Mouse (Mus musculus): ENCODE measurements around the gene Gm10642. TPM values are rescaled to one million over a fixed set of nuclear protein-coding genes. Genes with fewer than 3 reads are reported as not detected.

Gene Gm10642
- total RNA-seq, 1 experiment from 2014 or later: not detected

Other genes with a start within 250 kb of the Gm10642 start
- 0.38 to 1.5 TPM (median 0.96 TPM) in 3 replicates for gene Ccnb2, start 234.7 kb upstream of the Gm10642 start, total RNA-seq (2017)
- gene Rnf111, start 152.5 kb upstream of the Gm10642 start, total RNA-seq (2017): 46.4 to 83.1 TPM (median 57.7 TPM) in 3 replicates
- 121 to 160 TPM (median 139 TPM) in 3 replicates for gene Sltm, start 113.5 kb upstream of the Gm10642 start, total RNA-seq (2017)
- 29.6 to 34.1 TPM (median 31.8 TPM) in 3 replicates for gene Mindy2, start 923 bp downstream of the Gm10642 start, total RNA-seq (2017)
- gene Adam10, start 22.7 kb downstream of the Gm10642 start, total RNA-seq (2017): 48.9 to 70.6 TPM (median 59.7 TPM) in 3 replicates

Data from monocyte, adult 5-6 weeks (primary cell).